Mouse (Mus musculus): ENCODE data around the gene Chrna1. TPM values are rescaled to one million over a fixed set of nuclear protein-coding genes. Genes with fewer than 3 reads are reported as not detected.

Chrna1 gene
- total RNA-seq, 4 experiments from 2014 or later, result 0.05 to 0.11 (median 0.06) TPM; not detected in 1

GRCm38 (mm10) chr2:73591246-73591645 lies 11.1 kb upstream of the Chrna1 start:
- no peak for DNase-seq (ENCODE audit: low spot score)

GRCm38 (mm10) chr2:73590106-73590505 lies 10.0 kb upstream of the Chrna1 start:
- DNase-seq (ENCODE audit: low spot score), result no peak

GRCm38 (mm10) chr2:73588951-73589350 lies 8.8 kb upstream of the Chrna1 start:
- no peak for DNase-seq (ENCODE audit: low spot score)

DNA sequence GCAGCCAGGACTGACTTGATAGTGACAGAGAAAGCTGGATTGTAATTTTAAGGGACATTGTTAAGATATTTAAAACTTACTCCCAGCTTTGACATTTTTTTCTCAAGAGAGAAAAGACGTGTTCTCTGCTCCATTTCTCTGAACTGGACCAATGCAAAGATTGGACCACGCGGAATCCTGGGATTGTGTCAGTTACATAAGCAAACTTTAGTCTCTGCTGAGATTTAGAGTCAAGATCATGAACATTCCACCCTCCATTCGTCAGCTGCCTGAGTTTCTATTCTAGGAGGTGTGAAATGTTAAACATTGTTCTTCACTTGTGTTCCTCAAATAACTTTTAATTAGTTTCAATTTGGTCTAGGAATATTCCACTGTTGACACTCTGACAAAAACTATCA lies 7.0 kb upstream of the Chrna1 start:
- no peak for DNase-seq (ENCODE audit: low spot score)

- no peak for DNase-seq (ENCODE audit: low spot score)
Measured at GRCm38 (mm10) chr2:73586392-73587108, 6.4 kb upstream of the Chrna1 start.

GRCm38 (mm10) chr2:73585347-73585831 lies 5.3 kb upstream of the Chrna1 start:
- DNase-seq (ENCODE audit: low spot score), result no peak

DNA sequence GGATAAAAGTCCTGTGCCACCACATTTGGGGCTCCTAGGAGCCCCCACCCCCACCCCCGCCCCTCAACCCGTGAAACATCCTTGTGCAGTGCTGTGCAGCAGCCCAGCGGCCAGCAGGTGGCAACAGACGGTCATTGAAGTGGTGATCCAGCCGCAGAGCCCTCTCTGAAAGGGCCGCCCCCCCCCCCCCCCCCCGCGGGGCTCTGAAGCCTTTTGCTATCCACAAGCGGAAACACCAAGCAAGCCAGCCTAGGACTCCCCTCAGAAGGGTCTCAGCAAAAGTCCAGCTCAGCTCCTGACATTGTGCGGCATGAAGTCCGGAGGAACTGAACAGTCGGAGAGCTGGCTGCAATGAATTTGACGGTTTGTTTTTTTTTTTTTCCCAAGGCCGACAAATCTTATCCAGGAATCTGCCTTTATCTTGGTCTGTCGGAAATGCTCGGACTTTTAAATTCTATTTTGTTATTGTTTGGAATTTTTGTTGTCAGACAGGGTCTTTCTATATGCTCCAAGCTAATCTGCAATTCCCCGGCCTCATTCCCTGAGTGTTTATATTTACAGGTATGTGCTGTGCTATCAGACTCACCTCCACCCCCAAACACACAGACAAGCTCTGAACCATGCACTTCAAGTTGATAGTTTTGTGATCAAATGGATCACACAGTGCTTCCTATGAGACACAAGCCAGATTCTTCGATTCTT lies 4.7 kb upstream of the Chrna1 start:
- DNase-seq (ENCODE audit: low spot score), result peak; percentile 53

- no peak for DNase-seq (ENCODE audit: low spot score)
Measured at GRCm38 (mm10) chr2:73580720-73581119, 582 bp upstream of the Chrna1 start.

DNA sequence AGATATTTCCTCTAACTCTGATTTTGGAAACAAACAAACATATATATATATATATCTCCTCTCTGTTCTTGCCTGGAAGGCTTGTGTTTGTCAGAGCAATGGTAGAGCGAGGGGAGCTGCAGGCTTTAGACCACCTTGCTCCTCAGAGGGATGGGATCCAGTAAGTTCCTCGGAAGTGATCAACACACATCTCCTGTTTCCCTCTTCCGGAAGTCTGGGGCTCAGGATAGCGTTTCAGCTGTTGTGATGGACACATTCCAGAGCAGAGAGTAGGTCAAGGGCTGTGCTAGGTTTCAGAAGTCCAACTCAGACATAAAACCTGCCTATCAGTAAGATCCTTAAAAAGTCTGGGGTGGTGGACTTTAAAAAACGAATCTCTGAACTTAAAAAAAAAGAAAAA lies 970 bp downstream of the Chrna1 start:
- DNase-seq (ENCODE audit: low spot score), result no peak

GRCm38 (mm10) chr2:73574418-73574817 lies 5.7 kb downstream of the Chrna1 start:
- DNase-seq (ENCODE audit: low spot score), result no peak

DNA sequence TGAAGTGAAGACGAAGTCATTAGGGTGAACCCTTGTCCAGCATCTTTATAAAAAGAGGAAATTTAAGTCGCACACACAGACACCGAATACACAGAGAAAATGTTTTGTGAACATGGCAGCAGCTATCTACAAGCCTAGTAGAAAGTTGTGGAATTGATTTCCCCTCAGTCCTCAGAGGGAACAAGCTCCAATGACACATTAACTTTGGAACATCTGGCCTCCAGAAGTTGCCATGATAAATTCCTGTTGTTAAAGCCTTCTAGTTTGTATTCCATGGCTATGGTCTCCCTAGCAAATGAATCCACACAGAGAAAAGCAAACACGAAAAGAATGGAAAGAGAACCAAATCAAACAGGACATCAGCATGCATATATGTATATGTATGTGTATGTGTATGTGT lies 6.6 kb downstream of the Chrna1 start:
- no peak for DNase-seq (ENCODE audit: low spot score)

GRCm38 (mm10) chr2:73572539-73573372 lies 7.4 kb downstream of the Chrna1 start:
- peak; percentile 42 for DNase-seq (ENCODE audit: low spot score)

GRCm38 (mm10) chr2:73571901-73572300 lies 8.2 kb downstream of the Chrna1 start:
- DNase-seq (ENCODE audit: low spot score), result no peak

DNA sequence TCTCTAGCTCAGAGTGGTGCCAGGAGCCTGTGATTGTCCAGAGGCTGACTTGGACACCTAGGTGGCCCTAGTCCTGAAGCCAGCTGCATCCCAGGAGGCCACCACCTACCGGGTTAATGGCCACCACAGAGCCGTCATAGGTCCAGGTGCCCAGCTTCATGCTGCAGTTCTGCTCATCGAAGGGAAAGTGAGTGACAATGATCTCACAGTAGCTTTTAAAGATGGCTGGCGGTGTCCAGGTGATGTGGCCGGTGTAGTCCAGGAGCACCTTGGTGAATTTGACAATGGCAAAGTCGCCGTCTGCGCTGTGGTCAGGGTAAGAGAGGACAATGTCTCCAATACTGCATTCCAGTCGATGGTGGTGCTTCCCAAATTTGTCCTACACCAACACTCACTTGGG lies 8.8 kb downstream of the Chrna1 start:
- DNase-seq (ENCODE audit: low spot score), result no peak

- peak; percentile 71 for DNase-seq (ENCODE audit: low spot score)
Measured at GRCm38 (mm10) chr2:73566989-73567605, 13.0 kb downstream of the Chrna1 start.

DNA sequence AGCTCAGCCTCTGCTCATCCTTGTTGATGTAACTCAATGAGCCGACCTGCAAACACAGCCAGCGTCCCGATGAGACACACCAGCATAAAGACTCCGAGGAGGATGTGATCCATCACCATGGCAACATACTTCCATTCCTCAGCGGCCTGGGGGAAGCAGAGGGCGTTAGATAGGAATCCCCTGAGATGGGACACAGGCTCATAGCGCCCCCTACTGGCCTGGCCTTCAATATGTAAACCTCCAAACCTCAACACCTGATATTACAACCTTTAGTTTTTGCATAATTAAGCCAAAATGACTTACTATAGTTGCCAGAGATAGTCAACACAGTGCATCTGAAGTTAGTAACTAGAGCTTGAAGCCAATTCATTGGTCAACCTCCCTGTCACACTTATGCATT lies 14.0 kb downstream of the Chrna1 start:
- no peak for DNase-seq (ENCODE audit: low spot score)

DNA sequence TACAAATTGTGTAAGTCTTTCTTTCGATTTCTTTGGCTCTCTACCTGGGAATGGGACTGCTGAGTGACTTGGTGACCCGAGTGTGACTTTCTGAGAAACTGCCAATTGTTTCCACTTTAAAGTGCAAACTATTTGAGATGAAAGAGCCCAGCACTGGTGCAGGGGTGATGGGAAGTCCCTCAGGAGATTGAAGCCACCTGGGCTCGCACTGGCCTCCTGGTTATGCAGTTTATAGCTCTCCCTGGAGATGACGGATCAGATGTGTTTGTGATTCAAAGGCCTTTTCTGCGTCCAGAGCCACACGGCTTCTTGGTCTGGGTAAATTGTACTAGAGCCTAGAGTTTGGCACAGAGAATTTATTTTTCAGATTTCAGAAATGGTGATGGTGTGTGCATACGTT lies 16.4 kb downstream of the Chrna1 start:
- DNase-seq (ENCODE audit: low spot score), result no peak

- no peak for DNase-seq (ENCODE audit: low spot score)
Measured at GRCm38 (mm10) chr2:73562656-73563055, 17.5 kb downstream of the Chrna1 start.

GRCm38 (mm10) chr2:73561665-73562063 lies 18.5 kb downstream of the Chrna1 start:
- no peak for DNase-seq (ENCODE audit: low spot score)

DNA sequence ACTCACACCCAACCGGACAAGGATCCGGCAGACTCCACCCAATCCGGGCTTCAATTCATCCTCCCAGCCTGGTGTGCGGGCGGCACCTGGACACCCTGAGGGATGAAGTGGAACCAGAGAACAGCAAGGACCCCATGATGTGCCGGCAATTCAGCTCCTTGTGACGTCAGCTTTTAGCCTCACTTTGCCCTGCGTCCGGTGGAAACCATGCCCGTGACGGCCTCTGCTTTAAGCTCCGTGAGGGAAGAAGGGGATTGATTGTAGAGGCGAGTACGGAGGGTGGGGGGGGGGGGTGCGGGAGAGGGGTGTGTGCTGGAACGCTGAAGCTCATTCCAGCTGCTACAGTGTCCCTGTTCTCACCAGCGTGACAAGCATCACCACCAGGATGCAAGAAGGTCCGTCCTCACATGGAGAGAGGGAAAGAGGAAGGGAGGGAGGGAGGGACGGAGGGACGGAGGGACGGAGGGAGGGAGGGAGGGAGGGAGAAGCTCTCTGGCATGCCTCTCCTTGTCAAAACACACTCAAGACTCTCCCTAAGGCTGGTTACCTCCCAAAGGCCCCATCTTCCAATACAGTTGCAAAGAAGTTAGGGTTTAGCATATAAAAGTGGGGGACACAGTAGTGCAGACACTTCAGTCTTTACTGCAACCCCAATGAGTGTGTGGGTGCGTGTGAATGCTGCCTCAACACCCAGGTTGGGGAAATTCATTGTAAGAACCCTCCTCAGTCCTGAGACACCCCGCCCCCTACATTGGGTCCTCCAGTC lies 19.1 kb downstream of the Chrna1 start:
- no peak for DNase-seq (ENCODE audit: low spot score)

- no peak for DNase-seq (ENCODE audit: low spot score)
Measured at GRCm38 (mm10) chr2:73560445-73560844, 19.7 kb downstream of the Chrna1 start.
